Mouse (Mus musculus) ES-E14 (cell line): Measurements from ENCODE around the gene Lin37.

Source experiments
- CHD2 ChIP-seq: IDR thresholded peaks from 2 replicates; pipeline ENCODE4 v1.6.1; 2014; ENCODE audit warnings: mild to moderate bottlenecking, low read depth, low read length, inconsistent platforms
- MAFK ChIP-seq: IDR thresholded peaks from 2 replicates; pipeline ENCODE4 v1.6.1; 2014; ENCODE audit warnings: mild to moderate bottlenecking, low read depth, low read length, inconsistent platforms; ENCODE audit not compliant: insufficient read depth
- ZC3H11A ChIP-seq: IDR thresholded peaks from 2 replicates; pipeline ENCODE4 v1.6.1; 2012; ENCODE audit warnings: low read depth, mild to moderate bottlenecking, inconsistent platforms, low read length, borderline replicate concordance
- ZNF384 ChIP-seq: IDR thresholded peaks from 2 replicates; pipeline ENCODE4 v1.6.1; 2012; ENCODE audit warnings: low read depth, low read length, inconsistent platforms

DNA sequence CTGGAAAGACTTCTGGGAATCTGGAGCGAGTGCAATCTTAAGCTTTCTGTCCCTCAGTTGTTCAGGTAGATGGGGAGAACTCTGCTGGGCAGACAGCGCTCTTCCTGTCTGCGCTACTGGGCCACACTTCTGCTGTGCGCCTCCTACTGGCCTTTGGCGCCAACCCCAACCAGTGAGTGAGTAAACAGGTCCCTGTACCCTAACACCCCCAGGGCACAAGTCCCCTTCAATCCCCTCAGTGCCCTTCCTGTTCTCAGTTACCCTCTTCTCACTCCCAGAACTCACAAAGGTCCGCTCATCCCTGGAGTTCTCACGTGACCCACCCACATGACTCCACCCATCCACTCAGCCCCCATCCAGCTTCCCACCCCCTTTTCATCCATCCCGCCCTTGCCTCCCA is 41.3 kb downstream of the Lin37 start:
- no peak for TF ChIP-seq MAFK
- TF ChIP-seq ZC3H11A, result no peak
- no peak for TF ChIP-seq ZNF384
- TF ChIP-seq CHD2, result no peak
